Mouse (Mus musculus) R1 (cell line): ENCODE measurements around the gene Mmrn1.

Experiments
- DNase-seq: peaks from one replicate; pipeline ENCODE4 v3.0.0-alpha.2; 2018; ENCODE audit warnings: low read depth, low spot score

The Mmrn1 gene

DNA sequence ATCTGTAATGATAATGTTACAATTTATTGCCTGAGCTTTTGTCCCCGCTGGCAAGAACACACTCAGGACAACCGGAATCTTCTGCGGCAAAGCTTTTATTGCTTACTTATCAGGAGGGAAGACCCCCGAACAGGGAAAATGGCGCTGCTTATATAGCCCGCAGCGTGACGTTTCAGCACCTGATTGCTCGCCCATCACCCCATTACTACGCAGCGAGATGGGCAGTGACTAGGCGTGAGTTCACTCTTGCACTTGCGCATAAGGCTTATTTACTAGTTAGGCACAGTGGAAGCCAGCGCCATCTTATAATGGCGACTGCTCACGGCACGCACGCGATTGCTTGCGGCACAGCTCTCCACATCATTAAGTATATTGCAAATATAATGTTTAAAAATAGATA, at the start of gene Mmrn1:
TSS of gene Mmrn1 (plus strand) at position 301 of the 400 bp plus-strand sequence.
- DNase-seq, result peak; percentile 16

DNA sequence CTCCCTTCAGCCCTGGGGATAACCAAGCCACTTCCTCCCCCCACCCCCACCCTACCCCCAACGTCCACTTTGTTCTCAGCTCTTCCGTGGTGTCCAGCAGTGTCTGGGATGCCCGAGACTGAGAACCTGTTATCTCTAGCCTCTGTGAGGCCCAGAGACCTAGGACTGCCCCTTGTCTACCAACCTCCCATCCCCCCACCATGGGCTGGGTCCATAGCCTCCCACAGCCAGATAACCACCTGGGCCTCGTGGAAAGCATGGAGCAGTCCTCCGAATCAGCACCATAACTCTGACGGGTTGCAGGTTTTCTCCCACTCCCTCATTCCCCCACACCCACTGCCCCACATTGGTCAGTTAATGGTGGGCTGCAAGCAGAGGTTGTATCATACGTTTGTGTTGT, 44.4 kb upstream of the Mmrn1 start:
- DNase-seq, result no peak

DNA sequence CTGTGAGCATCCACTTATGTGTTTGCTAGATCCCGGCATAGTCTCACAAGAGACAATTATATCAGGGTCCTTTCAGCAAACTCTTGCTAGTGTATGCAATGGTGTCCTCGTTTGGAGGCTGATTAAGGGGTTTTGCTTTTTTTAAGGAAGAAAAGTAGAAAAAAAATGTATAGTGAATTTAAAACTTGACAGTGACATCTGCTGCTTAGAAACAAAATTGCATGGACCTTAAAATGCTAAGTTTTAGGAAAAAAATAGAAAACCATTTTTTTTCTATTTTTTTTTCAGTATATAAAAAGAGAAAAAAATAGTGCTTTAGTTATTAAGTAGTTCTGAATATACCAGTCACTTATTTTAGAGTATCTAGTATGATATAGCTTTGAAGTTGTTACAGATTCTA, 43.2 kb upstream of the Mmrn1 start:
- DNase-seq, result no peak

DNA sequence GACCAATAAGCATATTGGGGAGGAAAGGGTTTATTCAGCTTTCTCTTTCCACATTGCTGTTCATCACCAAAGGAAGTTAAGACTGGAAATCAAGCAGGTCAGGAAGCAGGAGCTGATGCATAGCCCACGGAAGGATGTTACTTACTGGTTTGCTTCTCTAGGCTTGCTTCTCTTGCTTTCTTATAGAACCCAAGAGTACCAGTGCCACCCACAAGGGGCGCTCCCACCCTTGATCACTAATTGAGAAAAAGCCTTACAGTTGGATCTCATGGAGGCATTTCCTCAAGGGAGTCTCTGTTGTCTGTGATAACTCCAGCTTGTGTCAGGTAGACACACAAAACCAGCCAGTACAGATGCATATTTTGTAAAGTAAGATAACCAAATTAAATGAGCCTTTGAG, 17.5 kb upstream of the Mmrn1 start:
- peak; percentile 33 for DNase-seq

- no peak for DNase-seq
Measured at GRCm38 (mm10) chr6:60931364-60931763, 6.6 kb downstream of the Mmrn1 start.

GRCm38 (mm10) chr6:60934835-60935234, 10.1 kb downstream of the Mmrn1 start:
- no peak for DNase-seq

DNA sequence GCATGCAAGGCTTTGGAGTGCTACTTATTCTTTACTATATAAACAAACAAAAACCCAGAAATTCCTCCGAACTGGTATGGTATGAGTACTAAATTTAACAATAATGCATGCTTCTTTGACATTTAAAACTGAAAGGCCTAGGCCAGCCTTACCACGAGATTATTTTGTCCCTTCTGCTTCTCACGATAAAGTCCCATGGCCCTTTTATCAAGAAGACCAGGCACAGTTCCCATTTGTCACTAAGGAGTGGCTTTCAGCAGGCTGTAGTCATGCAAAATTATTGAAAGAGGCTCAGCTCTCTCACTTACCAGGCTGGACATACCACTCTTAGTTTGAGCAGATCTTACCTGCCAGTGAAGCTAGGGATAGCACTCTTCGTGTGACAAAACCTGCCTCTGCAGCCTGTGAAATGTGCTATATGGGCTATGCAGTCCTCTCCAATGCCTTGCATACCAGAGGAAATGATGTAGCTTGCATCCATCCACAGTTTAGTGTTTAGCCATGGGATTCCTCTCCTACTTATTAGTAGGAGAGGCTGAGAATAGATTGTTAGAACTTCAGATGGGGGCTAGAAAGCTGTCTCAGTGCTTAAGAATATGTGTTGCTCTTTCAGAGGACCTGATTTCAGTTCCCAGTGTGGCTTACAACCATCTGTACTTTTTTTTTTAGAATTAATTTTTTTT, 10.8 kb downstream of the Mmrn1 start:
- no peak for DNase-seq

DNA sequence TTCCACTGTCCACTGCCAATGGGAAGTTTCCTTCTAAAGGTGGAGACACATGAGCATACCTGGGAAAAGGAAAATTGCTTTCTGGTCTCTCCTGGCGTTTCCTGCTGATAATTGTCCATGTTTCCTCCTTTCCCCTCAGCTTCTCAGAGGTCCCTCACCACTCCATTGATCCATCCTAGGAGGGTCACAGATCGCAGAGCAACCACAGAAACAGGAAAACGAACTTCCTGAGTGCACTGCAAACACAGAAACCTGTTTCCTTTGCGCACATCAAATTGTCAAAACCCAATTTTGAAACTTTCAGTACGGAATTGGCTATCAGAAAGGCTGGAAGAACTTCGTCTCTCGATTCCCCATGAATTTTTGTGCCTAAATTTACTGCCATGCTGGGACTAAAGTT, 19.4 kb downstream of the Mmrn1 start:
- no peak for DNase-seq

- no peak for DNase-seq
Measured at GRCm38 (mm10) chr6:60944621-60945020, 19.8 kb downstream of the Mmrn1 start.

DNA sequence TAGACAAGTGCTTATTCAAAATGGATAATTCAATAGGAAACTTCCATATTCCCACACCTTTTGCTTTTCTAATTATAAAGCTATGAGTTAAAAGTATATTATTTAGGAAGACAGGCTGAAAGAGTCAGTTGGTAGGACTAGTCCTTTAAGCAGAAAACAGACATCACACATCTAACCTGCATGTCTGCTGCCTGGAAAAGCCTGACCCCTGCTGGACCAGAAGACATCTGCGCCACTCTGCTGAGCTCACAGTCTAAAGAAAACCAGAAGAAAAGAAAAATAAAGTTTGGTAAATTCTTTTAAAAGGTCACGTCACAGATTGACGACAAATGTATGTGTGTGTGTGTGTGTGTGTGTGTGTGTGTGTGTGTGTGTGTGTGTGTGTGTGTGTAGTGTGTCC, 25.6 kb downstream of the Mmrn1 start:
- DNase-seq, result peak; percentile 43

GRCm38 (mm10) chr6:60961285-60961684, 36.5 kb downstream of the Mmrn1 start:
- DNase-seq, result no peak

DNA sequence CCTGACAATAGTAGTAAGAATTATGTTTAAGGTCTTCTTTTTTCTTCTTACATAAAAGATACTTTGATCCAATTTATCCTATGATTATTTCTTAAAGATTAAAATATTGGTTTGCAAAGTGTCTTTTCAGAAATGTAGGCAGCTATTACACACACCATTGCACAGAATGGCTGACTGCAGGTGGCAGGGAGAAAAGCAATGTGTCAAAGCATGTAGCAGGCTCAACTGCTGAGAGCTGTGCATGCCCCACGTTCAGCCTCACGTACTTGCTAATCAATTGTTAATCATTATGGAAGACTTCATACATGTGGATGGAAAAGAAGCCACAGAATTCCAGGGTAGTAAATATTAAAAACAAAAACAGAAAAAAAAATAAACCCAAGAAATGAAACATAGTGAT, 37.1 kb downstream of the Mmrn1 start:
- no peak for DNase-seq

DNA sequence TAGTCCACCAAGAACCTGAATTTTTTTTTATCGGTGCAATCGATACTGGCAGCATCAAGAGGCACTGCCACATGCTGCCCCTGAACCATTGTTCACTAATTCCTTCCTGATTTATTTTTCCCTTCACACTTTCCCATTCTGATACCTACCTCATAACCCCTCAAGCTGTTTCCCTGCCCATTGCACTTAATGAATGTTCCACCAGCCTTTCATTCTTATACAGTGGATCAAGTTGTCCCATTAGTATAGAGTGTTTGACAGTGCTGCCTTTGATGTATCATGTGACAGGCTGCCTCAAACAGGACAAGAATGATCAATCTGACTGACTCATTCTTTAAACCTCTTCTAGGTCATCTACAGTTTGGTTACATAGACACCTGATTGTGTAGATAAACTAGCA, 37.9 kb downstream of the Mmrn1 start:
- no peak for DNase-seq

DNA sequence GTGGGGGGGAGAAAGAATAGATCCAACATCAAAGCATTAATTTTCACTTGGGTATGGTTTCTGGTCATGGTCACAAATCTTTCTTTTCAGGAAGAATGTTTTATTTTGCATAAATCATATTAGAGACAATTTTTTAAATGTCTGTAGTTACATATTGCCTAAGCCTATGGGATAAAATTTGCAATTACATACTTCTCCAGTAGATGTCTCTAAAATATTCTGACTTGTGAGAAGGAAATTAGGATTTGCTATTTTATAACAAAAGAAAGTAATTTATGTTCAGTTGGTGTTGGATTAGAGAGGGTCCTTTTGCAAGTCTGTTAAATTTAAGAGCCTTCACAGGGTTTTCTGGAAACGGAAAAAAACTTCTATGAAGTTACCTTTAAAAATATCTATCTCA, 39.0 kb downstream of the Mmrn1 start:
- DNase-seq, result no peak

- no peak for DNase-seq
Measured at GRCm38 (mm10) chr6:60966931-60967330, 42.2 kb downstream of the Mmrn1 start.

GRCm38 (mm10) chr6:60969407-60969806, 44.6 kb downstream of the Mmrn1 start:
- DNase-seq, result no peak

GRCm38 (mm10) chr6:60970811-60971210, 46.0 kb downstream of the Mmrn1 start:
- no peak for DNase-seq

GRCm38 (mm10) chr6:60978610-60979009, 53.8 kb downstream of the Mmrn1 start:
- no peak for DNase-seq

DNA sequence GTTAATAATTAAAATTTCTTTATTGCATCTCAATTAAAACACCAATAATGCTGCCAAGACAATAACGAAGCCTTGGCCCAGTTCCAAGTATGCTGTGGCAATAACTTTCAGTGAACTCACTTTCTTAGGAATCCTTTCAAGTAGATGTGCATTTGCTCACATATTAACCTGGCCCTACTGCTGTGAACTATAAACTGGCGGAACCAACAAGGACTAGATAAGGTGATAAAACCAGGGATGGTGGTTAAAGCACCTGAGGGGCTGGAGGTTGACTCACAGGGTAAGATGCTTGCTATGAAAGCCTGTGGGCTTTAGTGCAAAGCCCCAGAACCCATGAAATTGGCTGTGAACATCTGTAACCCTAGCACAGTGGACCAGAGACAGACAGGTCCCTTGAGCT, 54.3 kb downstream of the Mmrn1 start:
- no peak for DNase-seq

DNA sequence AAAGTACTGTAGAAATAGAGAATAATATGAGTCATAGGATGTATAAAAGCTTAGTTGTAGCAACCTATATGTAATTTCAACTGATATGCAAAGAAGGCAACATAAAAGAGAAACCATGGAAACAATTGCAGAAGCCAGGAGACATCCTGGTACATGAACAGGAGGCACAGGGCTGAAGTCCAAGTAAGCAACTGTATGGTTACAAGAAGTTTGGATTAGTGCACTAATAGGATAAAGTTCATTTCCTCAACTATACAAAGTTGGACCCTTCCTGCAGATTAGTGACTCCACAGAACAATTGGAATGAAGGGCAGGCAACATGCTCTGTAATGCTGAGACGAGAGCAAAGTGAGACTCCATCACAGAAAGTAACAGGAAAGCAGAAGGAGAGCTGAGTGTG, 59.6 kb downstream of the Mmrn1 start:
- no peak for DNase-seq

DNA sequence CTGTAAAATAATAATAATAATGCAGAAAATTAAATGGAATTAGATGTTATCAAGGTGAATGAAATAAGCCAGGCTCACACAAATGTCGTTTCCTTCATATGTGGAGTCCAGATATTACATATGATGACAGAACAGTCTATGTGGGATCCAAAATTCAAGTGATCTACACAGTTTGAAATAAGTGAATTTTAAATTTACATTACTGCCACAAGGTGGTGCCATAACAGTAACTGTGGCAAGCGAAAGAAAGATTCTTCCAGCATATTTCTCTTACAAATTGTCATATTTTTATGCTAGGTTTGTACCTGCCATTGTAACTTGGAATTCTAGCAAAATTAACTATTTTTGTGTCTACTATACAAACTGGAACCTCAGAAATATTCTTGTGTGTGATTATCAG, 61.1 kb downstream of the Mmrn1 start:
- peak; percentile 38 for DNase-seq

GRCm38 (mm10) chr6:60986914-60987313, 62.1 kb downstream of the Mmrn1 start:
- no peak for DNase-seq

GRCm38 (mm10) chr6:60987804-60988203, 63.0 kb downstream of the Mmrn1 start:
- no peak for DNase-seq

- peak; percentile 93 for DNase-seq
Measured at GRCm38 (mm10) chr6:60992366-60992765, 67.6 kb downstream of the Mmrn1 start.
